Mouse (Mus musculus): ENCODE data around the gene Zmynd11.

Zmynd11 gene

DNA sequence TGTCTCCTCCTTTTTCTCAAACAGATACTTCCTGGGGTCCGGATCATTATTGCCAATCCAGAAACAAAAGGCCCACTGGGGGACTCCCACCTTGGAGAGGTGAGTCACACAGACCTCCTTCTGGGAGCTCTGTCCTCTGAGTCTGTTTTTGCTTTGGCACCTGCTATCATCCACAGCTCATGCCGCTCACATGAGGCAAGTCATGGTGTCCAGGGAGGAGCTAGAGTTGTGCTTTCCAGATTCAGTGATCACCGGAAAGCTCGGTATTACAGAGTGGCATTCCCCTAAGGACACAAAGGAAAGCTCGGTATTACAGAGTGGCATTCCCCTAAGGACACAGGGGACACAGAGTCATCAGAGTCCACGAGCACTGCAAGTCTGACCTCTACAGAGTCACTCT, 108.5 kb downstream of the Zmynd11 start:
- no peak for DNase-seq (ENCODE audit: low read depth, low spot score)

DNA sequence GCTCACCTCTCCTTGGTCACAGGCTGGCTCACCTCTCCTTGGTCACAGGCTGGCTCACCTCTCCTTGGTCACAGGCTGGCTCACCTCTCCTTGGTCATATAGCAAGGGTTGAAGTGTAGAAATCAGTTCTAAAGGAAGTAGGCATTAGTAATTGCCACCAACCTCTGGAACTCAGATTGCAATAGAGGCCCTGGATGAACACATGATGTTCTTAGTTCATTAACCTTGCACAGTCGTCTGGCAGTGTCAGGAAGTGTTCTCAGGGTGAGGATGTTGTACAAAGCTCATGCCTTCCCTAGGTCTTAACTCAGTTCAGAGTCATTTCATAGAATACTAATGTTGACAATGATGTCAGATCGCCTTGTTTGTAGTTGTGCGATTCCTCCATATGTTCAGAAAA, 112.1 kb downstream of the Zmynd11 start:
- no peak for DNase-seq (ENCODE audit: low read depth, low spot score)

DNA sequence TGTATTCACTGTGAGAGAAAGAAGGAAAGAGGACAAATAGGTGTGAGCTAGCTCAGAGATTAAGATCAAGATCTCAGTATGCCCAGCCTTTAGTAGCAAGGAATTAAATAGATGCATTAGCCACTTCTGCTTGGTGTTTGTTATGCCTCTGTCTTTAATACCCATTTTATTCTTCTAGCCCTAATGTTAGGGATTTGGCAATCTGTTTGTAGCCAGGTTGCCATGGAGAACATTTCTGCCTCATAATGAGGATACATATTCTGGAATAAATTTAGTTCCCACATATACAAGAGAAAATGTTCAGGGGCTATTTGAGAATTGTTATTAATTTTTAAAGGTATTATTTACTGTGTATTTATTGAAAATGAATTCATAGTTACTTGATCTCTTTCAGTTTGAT, 114.5 kb downstream of the Zmynd11 start:
- DNase-seq (ENCODE audit: low read depth, low spot score): peak; percentile 19

DNA sequence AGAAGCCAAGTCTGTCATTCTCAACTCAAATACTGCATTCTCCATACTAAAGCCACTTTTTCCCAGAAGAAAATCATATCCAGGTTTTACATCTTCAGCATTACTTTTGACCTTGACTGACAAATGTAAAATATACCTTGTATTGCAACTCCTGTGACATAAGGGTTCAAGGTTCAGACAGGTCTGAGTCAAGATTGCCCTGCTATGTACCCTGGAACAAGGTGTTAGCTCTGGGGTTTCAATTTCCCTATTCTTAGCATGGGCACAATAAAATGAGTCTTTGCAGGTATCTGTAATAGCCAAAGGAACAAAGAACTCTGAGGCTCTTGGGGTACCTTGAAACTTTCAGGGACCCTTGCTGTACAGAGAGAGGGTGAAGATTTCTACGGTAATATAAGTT, 115.2 kb downstream of the Zmynd11 start:
- no peak for DNase-seq (ENCODE audit: low read depth, low spot score)

DNA sequence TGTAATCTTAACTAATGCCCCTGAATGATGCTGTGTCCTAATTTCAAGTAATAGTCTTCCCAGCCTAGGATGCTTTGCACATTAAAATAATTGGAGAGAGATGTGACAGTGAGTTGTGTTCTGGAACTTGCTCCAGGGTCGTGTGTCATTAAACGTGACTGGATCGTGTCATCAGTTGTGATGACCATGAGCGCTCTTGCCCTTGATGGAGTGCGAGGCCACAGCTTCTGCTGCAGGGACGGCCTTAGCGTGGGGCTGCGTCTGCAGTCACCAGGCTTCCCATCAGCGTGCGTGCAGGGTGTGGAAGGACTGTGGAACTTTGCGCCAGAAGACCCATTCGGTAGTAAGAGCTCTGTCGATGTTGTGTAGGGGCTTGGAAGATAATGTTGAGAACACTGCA, 116.4 kb downstream of the Zmynd11 start:
- no peak for DNase-seq (ENCODE audit: low read depth, low spot score)

DNA sequence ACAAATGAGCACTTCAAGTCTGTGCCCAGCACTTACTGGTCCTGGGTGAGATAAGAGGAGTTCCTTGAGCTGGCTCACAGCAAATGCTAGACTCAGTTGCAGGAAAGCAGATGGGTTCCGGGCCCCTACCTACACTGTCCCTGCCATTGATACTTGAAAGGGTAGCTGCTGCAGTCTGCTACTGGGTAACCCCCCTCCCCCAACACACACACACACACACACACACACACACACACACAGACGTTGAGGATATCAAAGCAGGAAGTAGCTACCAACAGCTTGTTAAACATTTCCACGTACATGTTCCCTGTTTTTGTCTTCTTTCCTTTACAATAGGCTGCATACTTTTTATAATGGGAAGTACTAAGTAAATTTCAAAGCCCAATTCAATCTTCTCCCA, 127.2 kb downstream of the Zmynd11 start:
- DNase-seq (ENCODE audit: low read depth, low spot score): no peak

DNA sequence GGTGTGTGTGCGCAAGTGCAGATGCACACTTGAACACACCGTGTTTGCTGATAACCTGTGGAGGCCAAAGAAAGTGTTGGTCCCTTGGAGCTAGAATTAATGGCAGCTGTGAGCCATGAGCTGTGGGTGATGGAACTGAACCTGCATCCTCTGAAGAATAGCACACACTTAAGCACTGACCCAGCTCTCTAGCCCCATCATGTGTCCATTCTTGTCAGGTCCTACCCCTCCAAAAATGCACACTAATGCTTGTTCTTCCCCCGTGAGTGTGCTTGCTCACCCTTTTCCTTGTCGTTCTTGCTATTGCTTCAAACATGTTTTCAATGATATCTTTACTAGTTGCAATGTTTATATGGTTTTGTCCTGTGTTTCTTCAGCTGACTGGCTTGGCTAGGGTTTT, 128.6 kb downstream of the Zmynd11 start:
- no peak for DNase-seq (ENCODE audit: low read depth, low spot score)

DNA sequence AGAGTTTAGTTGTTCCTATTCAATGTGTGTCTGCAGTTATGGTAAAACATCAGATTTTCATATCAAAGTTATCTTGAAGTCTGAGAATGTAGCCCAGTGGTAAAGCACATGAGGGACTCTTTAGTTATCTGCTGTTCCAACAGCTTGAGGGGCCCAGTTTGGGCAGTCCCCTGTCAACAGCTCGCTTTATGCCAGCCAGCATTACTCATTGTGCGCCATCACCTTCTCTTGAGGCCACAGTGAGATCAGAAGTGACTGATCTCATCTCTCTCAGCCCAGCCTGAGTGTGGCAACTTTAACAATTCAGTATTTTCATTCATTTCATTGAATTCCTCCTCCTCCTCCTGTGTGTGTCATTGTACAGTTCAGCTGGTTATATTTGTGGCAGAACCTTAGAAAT, 129.2 kb downstream of the Zmynd11 start:
- no peak for DNase-seq (ENCODE audit: low read depth, low spot score)
